Mouse (Mus musculus) midbrain, embryonic 16.5 days (tissue): ENCODE measurements around the gene Brwd3. TPM values are rescaled to one million over a fixed set of nuclear protein-coding genes. Genes with fewer than 3 reads are reported as not detected.
A peak's percentile ranks its signal among the peaks of the same experiment; 100 is the strongest.

ENCODE experiments used
- ATAC-seq: fragments of 200-750 bp; cut with Nextera tagmentation; 2 replicates; pipeline ENCODE4 v1.8.0; 2017; ENCODE audit warnings: moderate TSS enrichment
- H3K27ac ChIP-seq: fragments of 300-500 bp; sonication (generic); 2 replicates; pipeline ENCODE4 v1.5.1; 2014; ENCODE audit warnings: mild to moderate bottlenecking, low read length, mixed read lengths
- H3K27me3 ChIP-seq: fragments of 300-500 bp; sonication (generic); 2 replicates; pipeline ENCODE4 v1.6.1; 2014; ENCODE audit warnings: low read depth, low read length, mixed read lengths; ENCODE audit not compliant: control insufficient read depth, insufficient read depth
- H3K36me3 ChIP-seq: fragments of 300-500 bp; sonication (generic); 2 replicates; pipeline ENCODE4 v1.6.1; 2014; ENCODE audit warnings: mild to moderate bottlenecking, low read length, moderate library complexity, mixed read lengths; ENCODE audit not compliant: control insufficient read depth, insufficient read depth
- H3K4me1 ChIP-seq: fragments of 300-500 bp; sonication (generic); 2 replicates; pipeline ENCODE4 v1.6.1; 2014; ENCODE audit warnings: mild to moderate bottlenecking, low read length, mixed read lengths; ENCODE audit not compliant: control insufficient read depth, insufficient read depth
- H3K4me2 ChIP-seq: fragments of 300-500 bp; sonication (generic); 2 replicates; pipeline ENCODE4 v1.6.1; 2014; ENCODE audit warnings: mild to moderate bottlenecking, low read length, mixed read lengths
- H3K4me3 ChIP-seq: fragments of 300-500 bp; sonication (generic); 2 replicates; pipeline ENCODE4 v1.5.1; 2014; ENCODE audit warnings: low read depth, mild to moderate bottlenecking, low read length, moderate library complexity, mixed read lengths
- H3K9ac ChIP-seq: fragments of 300-500 bp; sonication (generic); 2 replicates; pipeline ENCODE4 v1.6.1; 2014; ENCODE audit warnings: low read depth, low read length, mixed read lengths
- H3K9me3 ChIP-seq: fragments of 300-500 bp; sonication (generic); replicated peaks from 2 replicates; pipeline ENCODE4 v1.6.1; 2014; ENCODE audit warnings: mild to moderate bottlenecking, low read length, mixed read lengths; ENCODE audit not compliant: control insufficient read depth, poor library complexity, severe bottlenecking
- WGBS: fragments of 180-500 bp; shearing (Covaris S2); extraction: QIAGEN DNeasy Blood & Tissue Kit; methylation state at CpG from one replicate; pipeline ENCODE4 v1.1.7; 2014; 5-methylcytosine and 5-hydroxymethylcytosine counted together
- polyA plus RNA-seq: library from polyadenylated mRNA; unstranded; fragments of >200 nt; fragmentation: Nextera tagmentation; extraction: Ambion mirVana; gene quantifications from 2 replicates; pipeline ENCODE4 v1.2.1, GENCODE M21; 2015

Brwd3 gene
- polyA plus RNA-seq, result 2.1 and 3.0 TPM in 2 replicates

- H3K4me1 ChIP-seq, result no peaks in the 10 kb centered on the region
- no peaks in the 10 kb centered on the region for H3K27me3 ChIP-seq
- H3K4me2 ChIP-seq, result peak within 1 kb of the TSS; percentile 50
- peak; percentile 96 for ATAC-seq
- WGBS, result 21% methylated on average over 29 of the region's 39 CpGs
- peak within 1 kb of the TSS; percentile 84 for H3K27ac ChIP-seq
- no peaks in the 10 kb centered on the region for H3K9me3 ChIP-seq
- H3K36me3 ChIP-seq, result no peaks in the 10 kb centered on the region
- peak within 1 kb of the TSS; percentile 58 for H3K4me3 ChIP-seq
- H3K9ac ChIP-seq, result peak within 1 kb of the TSS; percentile 68
These were observed at the start of gene Brwd3 for GRCm38 (mm10) chrX:108834090-108834774. Gene Brwd3 (minus strand): TSS chrX:108834372.

DNA sequence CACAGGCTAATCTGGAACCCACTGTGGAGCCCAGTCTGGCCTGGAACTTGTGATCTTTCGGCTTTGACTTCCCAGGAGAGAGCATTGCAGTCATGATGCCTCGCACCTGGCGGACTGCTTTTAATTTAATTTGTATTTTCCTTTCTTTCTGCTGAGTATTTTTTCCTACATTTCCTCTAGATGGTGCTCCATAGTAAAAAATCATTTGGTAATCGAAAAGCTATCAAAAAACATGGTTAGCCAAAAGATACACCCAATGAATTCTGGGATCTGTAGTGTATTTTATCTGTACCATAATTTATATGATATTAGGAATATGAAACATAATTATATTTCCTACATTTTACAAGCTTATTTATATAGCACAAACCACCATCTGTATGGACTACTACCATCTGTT lies 28.5 kb upstream of the Brwd3 start:
- ATAC-seq, result no peak
- no peaks in the 10 kb centered on the region for H3K9me3 ChIP-seq
- H3K4me2 ChIP-seq, result no peak overlapping the region
- no peaks in the 10 kb centered on the region for H3K4me1 ChIP-seq
- H3K4me3 ChIP-seq, result no peak overlapping the region
- no peak overlapping the region for H3K27ac ChIP-seq
- no peaks in the 10 kb centered on the region for H3K36me3 ChIP-seq
- no peak overlapping the region for H3K9ac ChIP-seq
- H3K27me3 ChIP-seq, result no peaks in the 10 kb centered on the region
- 88% methylated on average over 4 of the region's 4 CpGs for WGBS

- Histone ChIP-seq H3K4me3 (no peak overlapping the region), H3K4me1 (no peaks in the 10 kb centered on the region), H3K9me3 (no peaks in the 10 kb centered on the region), H3K36me3 (no peaks in the 10 kb centered on the region), H3K4me2 (no peak overlapping the region), H3K27ac (no peak overlapping the region), H3K9ac (no peak overlapping the region), H3K27me3 (no peaks in the 10 kb centered on the region)
- ATAC-seq, result no peak
- 96% methylated on average over 2 of the region's 2 CpGs for WGBS
These were observed 8.5 kb upstream of the Brwd3 start for GRCm38 (mm10) chrX:108842705-108843104.

- H3K27ac ChIP-seq, result no peak overlapping the region
- H3K9me3 ChIP-seq, result no peaks in the 10 kb centered on the region
- H3K9ac ChIP-seq, result no peak overlapping the region
- H3K4me3 ChIP-seq, result no peak overlapping the region
- no peaks in the 10 kb centered on the region for H3K4me1 ChIP-seq
- no peaks in the 10 kb centered on the region for H3K36me3 ChIP-seq
- 75% methylated on average over 2 of the region's 2 CpGs for WGBS
- H3K4me2 ChIP-seq, result no peak overlapping the region
- H3K27me3 ChIP-seq, result no peaks in the 10 kb centered on the region
- no peak for ATAC-seq
These were observed 2.2 kb upstream of the Brwd3 start for GRCm38 (mm10) chrX:108836416-108836815.

DNA sequence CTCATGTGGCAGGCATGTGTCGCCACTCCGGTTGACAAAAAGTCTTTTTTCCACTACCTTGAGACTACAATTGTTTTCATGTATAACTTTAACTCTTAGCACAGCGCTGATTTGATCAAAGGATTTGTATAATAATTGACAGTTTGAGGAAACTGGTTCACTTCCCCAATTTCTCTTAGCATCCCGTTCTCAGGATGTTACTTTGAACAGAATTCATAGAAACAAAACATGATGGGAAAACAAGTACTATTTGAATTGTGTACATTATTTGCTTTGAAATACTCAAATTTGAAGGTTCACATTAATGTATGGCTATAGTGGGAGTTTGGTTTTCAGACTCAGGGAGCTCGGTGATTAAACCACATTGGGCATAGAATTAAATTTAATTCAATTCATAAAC lies 1.1 kb upstream of the Brwd3 start:
- Histone ChIP-seq H3K9me3 (no peaks in the 10 kb centered on the region), H3K27ac (no peak overlapping the region), H3K4me2 (peak overlapping the region; percentile 49), H3K4me3 (no peak overlapping the region), H3K27me3 (no peaks in the 10 kb centered on the region), H3K9ac (no peak overlapping the region), H3K4me1 (no peaks in the 10 kb centered on the region), H3K36me3 (no peaks in the 10 kb centered on the region)
- 79% methylated on average over 5 of the region's 5 CpGs for WGBS
- no peak for ATAC-seq

DNA sequence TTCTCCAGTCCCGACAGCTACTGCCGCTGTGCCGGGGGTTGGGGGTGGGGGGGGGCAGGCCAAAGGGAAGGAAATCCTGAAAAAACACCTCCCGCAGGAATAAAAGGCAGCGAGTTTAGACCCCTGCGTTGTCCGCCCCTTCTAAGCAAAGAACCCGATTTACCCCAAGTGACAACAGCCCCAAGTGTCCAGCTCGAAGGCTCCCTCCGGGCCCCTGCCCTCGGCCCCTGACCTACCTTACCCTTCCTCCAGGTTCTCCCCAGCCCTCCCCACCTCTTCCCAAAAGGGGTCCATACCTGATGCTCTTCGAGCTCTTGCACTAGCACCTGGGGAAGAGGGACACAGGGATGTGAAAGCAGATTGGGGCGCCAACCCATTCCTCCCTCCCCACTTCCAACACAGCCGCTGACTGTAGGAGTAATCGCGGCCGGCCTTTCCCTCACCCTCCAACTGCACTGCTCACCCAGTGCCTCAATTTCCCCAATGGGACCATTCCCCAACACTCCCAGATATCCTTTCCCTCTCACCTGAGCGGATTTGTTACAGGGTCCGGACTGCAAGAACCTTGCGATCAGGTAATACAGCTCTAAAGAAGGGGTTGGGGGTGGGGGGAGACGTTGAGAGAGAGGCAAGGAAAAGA lies 671 bp downstream of the Brwd3 start:
- peak overlapping the region; percentile 50 for H3K4me2 ChIP-seq
- 25% methylated on average over 21 of the region's 21 CpGs for WGBS

GRCm38 (mm10) chrX:108832674-108833189 lies 1.4 kb downstream of the Brwd3 start:
- Histone ChIP-seq H3K4me1 (no peaks in the 10 kb centered on the region), H3K36me3 (no peaks in the 10 kb centered on the region), H3K27ac (peak overlapping the region; percentile 84), H3K4me2 (peak overlapping the region; percentile 50), H3K9ac (peak overlapping the region; percentile 68), H3K4me3 (peak overlapping the region; percentile 58), H3K27me3 (no peaks in the 10 kb centered on the region), H3K9me3 (no peaks in the 10 kb centered on the region)
- peak; percentile 82 for ATAC-seq
- 12% methylated on average over 13 of the region's 13 CpGs for WGBS

More for the DNA sequence above, 671 bp downstream of the Brwd3 start:
- Histone ChIP-seq H3K9ac (peak overlapping the region; percentile 68), H3K4me3 (peak overlapping the region; percentile 58), H3K36me3 (no peaks in the 10 kb centered on the region), H3K9me3 (no peaks in the 10 kb centered on the region), H3K4me1 (no peaks in the 10 kb centered on the region), H3K27ac (peak overlapping the region; percentile 84), H3K27me3 (no peaks in the 10 kb centered on the region)
- ATAC-seq, result peak; percentile 63

DNA sequence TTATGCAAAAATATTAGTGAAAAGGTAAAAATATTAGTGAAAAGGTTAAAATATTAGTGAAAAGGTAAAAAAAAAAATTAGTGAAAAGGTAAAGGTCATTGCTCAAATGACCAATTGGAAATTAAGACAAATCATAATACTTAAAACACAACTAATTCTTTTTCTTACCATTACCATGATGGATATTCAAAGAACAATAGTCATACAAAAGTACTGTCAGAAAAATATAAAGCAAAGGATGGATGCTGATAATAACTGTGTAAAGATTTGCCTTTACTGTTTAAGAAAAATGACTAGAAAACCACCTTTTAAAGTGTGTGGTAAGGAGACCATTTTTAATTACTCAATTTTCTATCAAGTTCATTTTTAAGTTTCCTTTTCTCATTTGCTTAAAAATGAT lies 2.9 kb downstream of the Brwd3 start:
- H3K9ac ChIP-seq, result no peak overlapping the region
- no peak for ATAC-seq
- no peaks in the 10 kb centered on the region for H3K27me3 ChIP-seq
- H3K4me1 ChIP-seq, result no peaks in the 10 kb centered on the region
- H3K27ac ChIP-seq, result no peak overlapping the region
- no peak overlapping the region for H3K4me2 ChIP-seq
- H3K4me3 ChIP-seq, result no peak overlapping the region
- no peaks in the 10 kb centered on the region for H3K36me3 ChIP-seq
- H3K9me3 ChIP-seq, result no peaks in the 10 kb centered on the region

GRCm38 (mm10) chrX:108828111-108828510 lies 6.1 kb downstream of the Brwd3 start:
- H3K9ac ChIP-seq, result no peak overlapping the region
- no peak overlapping the region for H3K27ac ChIP-seq
- H3K4me2 ChIP-seq, result no peak overlapping the region
- no peaks in the 10 kb centered on the region for H3K27me3 ChIP-seq
- H3K36me3 ChIP-seq, result no peaks in the 10 kb centered on the region
- H3K9me3 ChIP-seq, result no peaks in the 10 kb centered on the region
- H3K4me3 ChIP-seq, result no peak overlapping the region
- no peak for ATAC-seq
- 56% methylated on average over 2 of the region's 2 CpGs for WGBS
- no peaks in the 10 kb centered on the region for H3K4me1 ChIP-seq
